Mouse (Mus musculus): ENCODE results near the gene Mga. TPM values are rescaled to one million over a fixed set of nuclear protein-coding genes. Genes with fewer than 3 reads are reported as not detected.

The Mga gene
- total RNA-seq, 2 experiments from 2014 or later: 64.3 to 66.3 TPM

Small RNA genes lying within 50 kb of the gene (microRNA-seq; reads per million reads assigned to microRNA genes)
- 0.22 to 0.39 reads per million in 2 experiments for gene Mir7665

Other genes with a start within 250 kb of the Mga start
- gene Ndufaf1, start 234.4 kb upstream of the Mga start, total RNA-seq (2021): 10 to 100 TPM; 27.0 to 27.8 TPM
- gene Rtf1, start 222.2 kb upstream of the Mga start, total RNA-seq (2021): 10 to 100 TPM; 58.0 to 63.0 TPM
- gene Itpka, start 154.9 kb upstream of the Mga start, total RNA-seq (2021): 100 to 1,000 TPM; 115 to 124 TPM
- gene Ltk, start 136.8 kb upstream of the Mga start, total RNA-seq (2021): 1 to 10 TPM; 3.6 to 4.8 TPM
- 10 to 100 TPM; 16.4 to 16.7 TPM for gene Rpap1, start 109.7 kb upstream of the Mga start, total RNA-seq (2021)
- 10 to 100 TPM; 48.6 to 64.7 TPM for gene Tyro3, start 99.5 kb upstream of the Mga start, total RNA-seq (2021)
- 10 to 100 TPM; 62.7 to 69.3 TPM for gene Mapkbp1, start 75.5 kb downstream of the Mga start, total RNA-seq (2021)
- 1 to 10 TPM; 6.7 to 9.5 TPM for gene Jmjd7, start 130.3 kb downstream of the Mga start, total RNA-seq (2021)
- gene Gm28042, start 130.3 kb downstream of the Mga start, total RNA-seq (2021): 1 to 10 TPM; 2.2 to 3.1 TPM
- gene Pla2g4b, start 136.2 kb downstream of the Mga start, total RNA-seq (2021): 1 to 10 TPM; 4.4 to 5.1 TPM